Mouse (Mus musculus): ENCODE results near the gene Arvcf. TPM values are rescaled to one million over a fixed set of nuclear protein-coding genes. Genes with fewer than 3 reads are reported as not detected.

The Arvcf gene
- polyA plus RNA-seq, 1 experiment: 55.9 TPM

DNA sequence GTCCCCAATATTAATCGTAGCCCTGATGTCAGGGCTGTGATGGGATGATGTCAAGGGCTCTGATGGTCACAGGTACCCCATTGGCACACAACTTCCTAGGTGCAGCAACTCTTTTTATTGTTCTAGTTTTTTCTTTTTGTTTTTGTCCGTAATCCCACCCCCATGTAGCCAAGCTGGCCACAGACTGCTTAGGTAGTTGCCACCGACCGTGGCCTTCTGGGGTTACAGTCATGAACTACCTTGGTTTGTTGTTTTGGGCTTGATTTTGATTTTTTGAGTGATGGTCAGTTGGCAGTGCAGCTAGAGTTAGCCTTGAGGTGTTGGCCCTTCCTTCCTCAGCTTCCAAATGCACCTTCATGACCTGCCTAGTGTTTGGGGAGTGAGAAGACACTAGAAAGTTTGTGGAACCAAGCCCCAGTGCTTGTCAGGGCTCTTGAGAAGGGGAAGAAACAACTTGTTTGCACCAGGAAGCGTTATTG, 78.9 kb downstream of the Arvcf start, which contains the start of gene Comt:
Gene Comt (minus strand): TSS at position 51 of the 479 bp plus-strand sequence.
- peak within 1 kb of the TSS; percentile 83 for H3K4me3 ChIP-seq (ENCODE audit: extremely low read depth, insufficient read depth, insufficient read length)
- H3K4me1 ChIP-seq (ENCODE audit: control insufficient read depth, insufficient read depth, insufficient read length): peaks cover 8% of the 10 kb centered on the region; the same call in 1 of the 2 replicates
- no peaks in the 10 kb centered on the region for H3K36me3 ChIP-seq (ENCODE audit: control insufficient read depth, insufficient read depth, low read length)
- no peak for DNase-seq (ENCODE audit: low read depth in 1 of 2, low spot score in 2 of 2)
- no peak for TF ChIP-seq POLR2A (IDR thresholded peaks at IDR 0.05; ENCODE audit: low read depth, low read length)
- TF ChIP-seq CTCF (IDR thresholded peaks at IDR 0.05; ENCODE audit: extremely low read depth, insufficient read depth, insufficient read length, insufficient replicate concordance): no peak
- 52% methylated on average over 5 of the region's 5 CpGs for WGBS
- H3K27ac ChIP-seq (ENCODE audit: insufficient read depth, low read length): peak within 1 kb of the TSS; percentile 68
- H3K27me3 ChIP-seq (ENCODE audit: control insufficient read depth, insufficient read depth, low read length): no peaks in the 10 kb centered on the region

DNA sequence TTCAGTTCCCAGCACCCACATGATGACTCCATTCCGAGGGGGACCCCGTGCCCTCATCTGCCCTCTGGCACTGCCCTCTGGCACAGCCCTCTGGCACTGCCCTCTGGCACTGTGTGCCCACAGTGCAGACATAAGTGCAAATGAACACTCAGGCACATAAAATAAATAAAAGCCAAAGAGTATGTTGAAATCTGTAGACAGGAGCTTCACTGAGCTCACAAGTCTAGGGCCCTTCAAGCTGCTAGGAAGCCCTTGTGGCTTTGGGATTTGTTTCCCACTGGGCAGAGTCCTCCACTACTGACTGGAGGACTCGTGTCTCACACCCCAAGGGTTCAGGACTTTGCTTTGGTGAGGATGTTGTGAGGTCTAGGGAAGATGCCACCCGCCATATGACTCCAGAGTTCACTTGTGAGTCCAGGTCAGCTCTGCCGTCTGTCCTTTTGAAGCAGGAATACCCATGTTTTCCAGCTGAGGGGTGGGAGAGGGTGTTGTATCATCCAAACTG, 80.1 kb downstream of the Arvcf start:
- no peaks in the 10 kb centered on the region for H3K27me3 ChIP-seq (ENCODE audit: control insufficient read depth, insufficient read depth, low read length)
- DNase-seq (ENCODE audit: low read depth in 1 of 2, low spot score in 2 of 2): no peak
- H3K27ac ChIP-seq (ENCODE audit: insufficient read depth, low read length): peak overlapping the region; percentile 61
- 86% methylated on average over 5 of the region's 5 CpGs for WGBS
- H3K36me3 ChIP-seq (ENCODE audit: control insufficient read depth, insufficient read depth, low read length): no peaks in the 10 kb centered on the region
- TF ChIP-seq CTCF (IDR thresholded peaks at IDR 0.05; ENCODE audit: extremely low read depth, insufficient read depth, insufficient read length, insufficient replicate concordance): no peak
- no peak for TF ChIP-seq POLR2A (IDR thresholded peaks at IDR 0.05; ENCODE audit: low read depth, low read length)
- peaks cover 8% of the 10 kb centered on the region; the same call in 1 of the 2 replicates for H3K4me1 ChIP-seq (ENCODE audit: control insufficient read depth, insufficient read depth, insufficient read length)
- no peak overlapping the region for H3K4me3 ChIP-seq (ENCODE audit: extremely low read depth, insufficient read depth, insufficient read length)

DNA sequence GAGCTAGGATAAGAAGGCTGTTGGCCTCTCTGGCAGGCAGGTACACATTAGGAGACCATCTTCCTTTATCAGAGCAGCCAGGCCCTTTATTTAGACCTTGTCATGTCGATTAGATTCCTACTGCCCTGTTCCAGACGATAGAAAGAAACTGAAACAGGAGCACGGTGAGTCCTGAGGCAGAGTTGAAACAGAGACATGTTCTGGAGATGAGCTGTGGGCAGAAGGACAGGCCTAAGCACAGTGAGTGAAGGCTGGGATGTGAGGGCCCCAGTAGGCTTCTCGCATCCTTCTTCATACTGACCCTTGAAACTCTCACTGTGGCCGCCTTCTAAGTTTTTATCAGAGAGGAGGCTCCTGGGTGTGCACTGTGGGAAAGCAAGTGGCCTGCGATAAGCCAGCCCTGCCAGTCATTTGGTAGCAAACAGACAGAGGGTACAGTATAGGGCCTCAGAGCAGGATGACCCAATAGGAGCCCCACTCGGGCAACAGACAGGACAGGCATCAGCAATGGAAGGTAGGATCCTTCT, 80.6 kb downstream of the Arvcf start:
- TF ChIP-seq CTCF (IDR thresholded peaks at IDR 0.05; ENCODE audit: extremely low read depth, insufficient read depth, insufficient read length, insufficient replicate concordance) (no peak), POLR2A (IDR thresholded peaks at IDR 0.05; ENCODE audit: low read depth, low read length) (no peak)
- Histone ChIP-seq H3K4me1 (ENCODE audit: control insufficient read depth, insufficient read depth, insufficient read length) (peaks cover 8% of the 10 kb centered on the region; the same call in 1 of the 2 replicates), H3K36me3 (ENCODE audit: control insufficient read depth, insufficient read depth, low read length) (no peaks in the 10 kb centered on the region), H3K27me3 (ENCODE audit: control insufficient read depth, insufficient read depth, low read length) (no peaks in the 10 kb centered on the region), H3K4me3 (ENCODE audit: extremely low read depth, insufficient read depth, insufficient read length) (no peak overlapping the region), H3K27ac (ENCODE audit: insufficient read depth, low read length) (peak overlapping the region; percentile 61)
- 80% methylated on average over 7 of the region's 7 CpGs for WGBS
- DNase-seq (ENCODE audit: low read depth in 1 of 2, low spot score in 2 of 2): no peak

DNA sequence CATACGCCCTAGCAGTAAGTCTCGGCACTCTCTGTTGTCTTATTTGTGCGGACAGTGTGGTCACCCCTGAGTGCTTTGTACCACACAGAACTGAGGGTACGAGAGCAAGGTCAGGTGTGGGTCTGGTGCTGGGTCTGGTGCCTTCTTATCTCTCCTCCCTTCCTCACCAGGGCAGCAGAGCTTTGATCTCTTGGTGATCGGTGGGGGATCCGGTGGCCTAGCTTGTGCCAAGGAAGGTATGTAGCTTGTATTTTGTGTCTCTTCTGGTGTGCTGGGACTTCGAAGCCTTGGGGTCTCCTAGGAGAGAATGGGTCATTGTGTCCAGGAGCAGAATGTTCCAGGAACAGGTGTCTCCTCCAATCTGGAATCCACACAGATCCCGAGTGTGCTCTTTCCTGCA, 81.7 kb downstream of the Arvcf start:
- Histone ChIP-seq H3K27ac (ENCODE audit: insufficient read depth, low read length) (no peak overlapping the region), H3K27me3 (ENCODE audit: control insufficient read depth, insufficient read depth, low read length) (no peaks in the 10 kb centered on the region), H3K36me3 (ENCODE audit: control insufficient read depth, insufficient read depth, low read length) (no peaks in the 10 kb centered on the region; the same call in 1 of the 2 replicates), H3K4me1 (ENCODE audit: control insufficient read depth, insufficient read depth, insufficient read length) (peaks cover 8% of the 10 kb centered on the region; the same call in 1 of the 2 replicates), H3K4me3 (ENCODE audit: extremely low read depth, insufficient read depth, insufficient read length) (no peak overlapping the region)
- TF ChIP-seq CTCF (IDR thresholded peaks at IDR 0.05; ENCODE audit: extremely low read depth, insufficient read depth, insufficient read length, insufficient replicate concordance) (no peak), POLR2A (IDR thresholded peaks at IDR 0.05; ENCODE audit: low read depth, low read length) (no peak)
- DNase-seq (ENCODE audit: low read depth in 1 of 2, low spot score in 2 of 2): no peak
- WGBS: 75% methylated on average over 8 of the region's 8 CpGs

DNA sequence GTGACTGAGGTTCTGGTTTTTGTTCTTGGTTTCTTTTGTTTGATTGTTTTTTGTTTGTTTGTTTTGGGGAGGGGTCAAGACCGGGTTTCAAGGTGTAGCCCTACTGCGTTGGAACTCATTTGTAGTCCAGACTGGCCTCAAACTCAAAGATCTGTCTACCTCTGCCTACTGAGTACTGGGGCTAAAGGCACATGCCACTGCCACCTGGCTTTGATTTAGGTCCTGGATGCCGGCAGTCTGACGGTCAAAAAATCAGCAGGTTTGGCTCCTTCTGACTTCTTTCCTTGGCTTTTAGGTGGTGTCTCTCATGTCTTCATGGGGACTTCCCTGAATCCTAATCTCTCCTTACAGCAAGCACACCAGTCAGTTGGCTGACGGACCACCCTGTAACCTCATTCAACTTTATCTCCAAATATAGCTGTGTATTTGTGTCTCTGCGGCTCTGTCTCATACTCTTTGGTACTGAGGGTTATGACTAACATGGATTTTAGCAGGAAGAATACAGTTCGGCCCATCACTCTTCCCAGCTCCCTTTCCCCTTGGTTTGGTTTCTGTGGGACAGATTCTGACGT, 82.7 kb downstream of the Arvcf start:
- Histone ChIP-seq H3K4me1 (ENCODE audit: control insufficient read depth, insufficient read depth, insufficient read length) (peaks cover 3% of the 10 kb centered on the region; the same call in 1 of the 2 replicates), H3K36me3 (ENCODE audit: control insufficient read depth, insufficient read depth, low read length) (no peaks in the 10 kb centered on the region; the same call in 1 of the 2 replicates), H3K27ac (ENCODE audit: insufficient read depth, low read length) (no peak overlapping the region), H3K27me3 (ENCODE audit: control insufficient read depth, insufficient read depth, low read length) (no peaks in the 10 kb centered on the region), H3K4me3 (ENCODE audit: extremely low read depth, insufficient read depth, insufficient read length) (no peak overlapping the region)
- TF ChIP-seq POLR2A (IDR thresholded peaks at IDR 0.05; ENCODE audit: low read depth, low read length): no peak
- TF ChIP-seq CTCF (IDR thresholded peaks at IDR 0.05; ENCODE audit: extremely low read depth, insufficient read depth, insufficient read length, insufficient replicate concordance): no peak
- 86% methylated on average over 8 of the region's 8 CpGs for WGBS
- DNase-seq (ENCODE audit: low read depth in 1 of 2, low spot score in 2 of 2): no peak

DNA sequence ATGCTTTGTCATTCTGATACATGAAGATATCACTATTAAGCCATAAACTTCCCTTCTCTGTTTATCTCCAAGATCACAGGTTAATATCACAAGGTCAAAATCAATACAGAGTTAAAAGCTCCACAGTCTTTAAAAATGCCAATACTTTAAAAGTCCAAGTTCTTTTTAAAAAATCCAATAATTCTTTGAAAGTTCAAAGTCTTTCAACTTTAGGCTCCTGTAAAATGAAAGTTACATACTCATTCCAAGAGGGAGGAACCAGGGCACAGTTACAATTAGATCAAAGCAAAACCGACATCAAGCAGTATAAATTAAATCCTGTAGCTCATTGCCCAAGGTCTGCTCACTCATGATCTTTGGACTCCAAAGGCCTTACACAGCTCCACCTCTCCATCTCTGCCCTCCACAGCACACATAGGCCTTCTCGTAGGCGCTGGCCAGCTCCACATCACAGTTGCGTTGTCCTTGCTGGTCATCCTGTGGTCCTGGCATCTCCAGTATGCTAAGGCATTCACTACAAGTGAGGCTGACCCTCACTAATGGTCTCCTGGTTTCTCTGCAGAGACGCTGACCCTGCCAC, 85.4 kb downstream of the Arvcf start:
- H3K36me3 ChIP-seq (ENCODE audit: control insufficient read depth, insufficient read depth, low read length): peaks cover 4% of the 10 kb centered on the region

More for the DNA sequence above, 85.4 kb downstream of the Arvcf start:
- TF ChIP-seq CTCF (IDR thresholded peaks at IDR 0.05; ENCODE audit: extremely low read depth, insufficient read depth, insufficient read length, insufficient replicate concordance) (no peak), POLR2A (IDR thresholded peaks at IDR 0.05; ENCODE audit: low read depth, low read length) (no peak)
- Histone ChIP-seq H3K4me1 (ENCODE audit: control insufficient read depth, insufficient read depth, insufficient read length) (no peaks in the 10 kb centered on the region), H3K27me3 (ENCODE audit: control insufficient read depth, insufficient read depth, low read length) (no peaks in the 10 kb centered on the region), H3K4me3 (ENCODE audit: extremely low read depth, insufficient read depth, insufficient read length) (no peak overlapping the region), H3K27ac (ENCODE audit: insufficient read depth, low read length) (no peak overlapping the region)
- WGBS: 97% methylated on average over 5 of the region's 5 CpGs
- DNase-seq (ENCODE audit: low read depth in 1 of 2, low spot score in 2 of 2): no peak
